Comparison of ENCODE assay signal across 8 mouse cellular contexts in genomic region chr3:88483621-88484020, GRCm38 (mm10). TPM values are rescaled to one million over a fixed set of nuclear protein-coding genes. Genes with fewer than 3 reads are reported as not detected.
DNase-seq lines count a peak whose midpoint lies in the region; ATAC-seq and TF ChIP-seq lines count a peak whose summit lies in the region.

No protein-coding gene starts in this region.

- peaks cover 60% of the 10 kb centered on the region for H3K36me3 ChIP-seq in liver, embryonic 14.5 days (replicated peaks; ENCODE audit: control insufficient read depth, insufficient read depth, low read depth)
- H3K36me3 ChIP-seq in neural tube, embryonic 11.5 days (ENCODE audit: control insufficient read depth, insufficient read depth, low read length) = no peaks in the 10 kb centered on the region
- H3K36me3 ChIP-seq in testis, adult 2 months (ENCODE audit: control insufficient read depth, insufficient read depth, low read length) = no peaks in the 10 kb centered on the region

- H3K4me3 ChIP-seq in liver, embryonic 14.5 days (ENCODE audit: insufficient read depth in 1 of 2, low read depth in 2 of 2, low read length in 2 of 2) = no peak overlapping the region
- no peak overlapping the region for H3K4me3 ChIP-seq in neural tube, embryonic 11.5 days (ENCODE audit: low read depth, low read length)
- no peak overlapping the region for H3K4me3 ChIP-seq in testis, adult 2 months (ENCODE audit: control insufficient read depth, low read depth, low read length)

- ATAC-seq in liver, embryonic 14.5 days (ENCODE audit: insufficient read depth) = peak; percentile 54
- ATAC-seq in neural tube, embryonic 11.5 days (ENCODE audit: insufficient read depth, low FRiP score, low TSS enrichment) = peak; percentile 27; the same call in 1 of the 2 replicates

- H3K27me3 ChIP-seq in liver, embryonic 14.5 days (ENCODE audit: control insufficient read depth, insufficient read depth, low read length) = no peaks in the 10 kb centered on the region
- peaks cover 43% of the 10 kb centered on the region for H3K27me3 ChIP-seq in neural tube, embryonic 11.5 days (ENCODE audit: control insufficient read depth, insufficient read depth, low read length)
- no peaks in the 10 kb centered on the region for H3K27me3 ChIP-seq in testis, adult 2 months (ENCODE audit: control insufficient read depth, insufficient read depth, low read length)

- peak; percentile 97 for TF ChIP-seq CTCF in liver, embryonic 14.5 days (IDR thresholded peaks at IDR 0.05; ENCODE audit: low read depth)
- peak; percentile 92 for TF ChIP-seq CTCF in testis, adult 2 months (IDR thresholded peaks at IDR 0.05; ENCODE audit: control insufficient read depth, insufficient read depth, insufficient replicate concordance, low read depth, low read length)

- no peak overlapping the region for H3K27ac ChIP-seq in liver, embryonic 14.5 days
- no peak overlapping the region for H3K27ac ChIP-seq in neural tube, embryonic 11.5 days (ENCODE audit: low read depth, low read length)
- no peak overlapping the region for H3K27ac ChIP-seq in testis, adult 2 months (ENCODE audit: control insufficient read depth, insufficient read depth, low read depth, low read length)

- DNase-seq in urinary bladder, postnatal 36 days (ENCODE audit: low spot score in 2 of 2) = peak; percentile 64 to 68
- no peak for DNase-seq in urinary bladder, postnatal 10 days (ENCODE audit: low spot score)
- DNase-seq in cerebellum, postnatal 25 days = peak; percentile 84 to 89
- DNase-seq in gastrocnemius, postnatal 10 days = peak; percentile 84
- peak; percentile 80 for DNase-seq in kidney, adult 9 months
- peak in 1 of 3 experiments; percentile 53 for DNase-seq in liver, embryonic 14.5 days (ENCODE audit: low read depth in 3 of 3, low spot score in 3 of 3)
- peak; percentile 79 for DNase-seq in neural tube, embryonic 11.5 days (ENCODE audit: low spot score)

- WGBS in liver, embryonic 14.5 days (ENCODE audit: insufficient replicate concordance) = 15% methylated on average over 5 of the region's 5 CpGs
- WGBS in neural tube, embryonic 11.5 days = 5% methylated on average over 5 of the region's 5 CpGs

- TF ChIP-seq EP300 in liver, embryonic 14.5 days (IDR thresholded peaks at IDR 0.05; ENCODE audit: low read depth) = no peak

- TF ChIP-seq POLR2A in testis, adult 2 months (IDR thresholded peaks at IDR 0.05; ENCODE audit: control insufficient read depth, low read depth, low read length) = no peak

- H3K9me3 ChIP-seq in liver, embryonic 14.5 days (ENCODE audit: control insufficient read depth, low read length) = no peaks in the 10 kb centered on the region
- H3K9me3 ChIP-seq in neural tube, embryonic 11.5 days (ENCODE audit: control insufficient read depth, low read length) = no peaks in the 10 kb centered on the region

- no peak overlapping the region for H3K4me2 ChIP-seq in liver, embryonic 14.5 days (ENCODE audit: low read depth)
- H3K4me2 ChIP-seq in neural tube, embryonic 11.5 days (ENCODE audit: low read depth) = no peak overlapping the region

- H3K4me1 ChIP-seq in liver, embryonic 14.5 days (replicated peaks; ENCODE audit: control insufficient read depth in 2 of 2, insufficient read depth in 2 of 2, low read length in 1 of 2) = no peaks in the 10 kb centered on the region
- H3K4me1 ChIP-seq in neural tube, embryonic 11.5 days (ENCODE audit: control insufficient read depth, insufficient read depth, low read length) = peaks cover 7% of the 10 kb centered on the region; the same call in 1 of the 2 replicates
- no peaks in the 10 kb centered on the region; the same call in 1 of the 2 replicates for H3K4me1 ChIP-seq in testis, adult 2 months (ENCODE audit: control insufficient read depth, insufficient read depth, low read length)

- no peak overlapping the region for H3K9ac ChIP-seq in liver, embryonic 14.5 days (replicated peaks)
- no peak overlapping the region for H3K9ac ChIP-seq in neural tube, embryonic 11.5 days (ENCODE audit: low read length)

RNA-seq across cellular contexts. Expression of gene Sema4a, which starts 22.6 kb away (rescaled TPM):
- 1 to 10 TPM; 2.3 to 3.7 TPM for total RNA-seq in gastrocnemius, postnatal 10 days (2021)
- 12.7 and 17.8 TPM in 2 replicates for polyA plus RNA-seq in liver, embryonic 14.5 days (2012; rRNA removed)
- 9.1 and 10.5 TPM in 2 replicates for polyA plus RNA-seq in liver, embryonic 14.5 days (2014; fragmentation: Nextera tagmentation; extraction: Ambion mirVana)
- 5.8 and 6.1 TPM in 2 replicates for polyA plus RNA-seq in neural tube, embryonic 11.5 days (2014; fragmentation: Nextera tagmentation; extraction: Ambion mirVana)
- polyA plus RNA-seq in testis, adult 2 months (2012; rRNA removed) = 58.9 and 66.2 TPM in 2 replicates

RNA-seq across cellular contexts. Expression of gene Lmna, which starts 26.1 kb away (rescaled TPM):
- 100 to 1,000 TPM; 189 to 213 TPM for total RNA-seq in gastrocnemius, postnatal 10 days (2021)
- 45.2 and 58.7 TPM in 2 replicates for polyA plus RNA-seq in liver, embryonic 14.5 days (2012; rRNA removed)
- 115 and 132 TPM in 2 replicates for polyA plus RNA-seq in liver, embryonic 14.5 days (2014; fragmentation: Nextera tagmentation; extraction: Ambion mirVana)
- polyA plus RNA-seq in neural tube, embryonic 11.5 days (2014; fragmentation: Nextera tagmentation; extraction: Ambion mirVana) = 16.1 and 17.4 TPM in 2 replicates
- 14.4 and 16.7 TPM in 2 replicates for polyA plus RNA-seq in testis, adult 2 months (2012; rRNA removed)

RNA-seq across cellular contexts. Expression of gene Mex3a, which starts 48.6 kb away (rescaled TPM):
- total RNA-seq in gastrocnemius, postnatal 10 days (2021) = 1 to 10 TPM; 3.0 to 6.3 TPM
- 1.1 and 1.3 TPM in 2 replicates for polyA plus RNA-seq in liver, embryonic 14.5 days (2012; rRNA removed)
- polyA plus RNA-seq in liver, embryonic 14.5 days (2014; fragmentation: Nextera tagmentation; extraction: Ambion mirVana) = 0.74 and 0.82 TPM in 2 replicates
- polyA plus RNA-seq in neural tube, embryonic 11.5 days (2014; fragmentation: Nextera tagmentation; extraction: Ambion mirVana) = 42.0 and 43.6 TPM in 2 replicates
- polyA plus RNA-seq in testis, adult 2 months (2012; rRNA removed) = 1.4 and 1.5 TPM in 2 replicates

RNA-seq across cellular contexts. Expression of gene Slc25a44, which starts 58.7 kb away (rescaled TPM):
- 10 to 100 TPM; 11.9 to 12.3 TPM for total RNA-seq in gastrocnemius, postnatal 10 days (2021)
- polyA plus RNA-seq in liver, embryonic 14.5 days (2012; rRNA removed) = 8.8 and 9.2 TPM in 2 replicates
- 9.9 and 11.7 TPM in 2 replicates for polyA plus RNA-seq in liver, embryonic 14.5 days (2014; fragmentation: Nextera tagmentation; extraction: Ambion mirVana)
- 24.8 and 27.0 TPM in 2 replicates for polyA plus RNA-seq in neural tube, embryonic 11.5 days (2014; fragmentation: Nextera tagmentation; extraction: Ambion mirVana)
- polyA plus RNA-seq in testis, adult 2 months (2012; rRNA removed) = 12.2 and 12.7 TPM in 2 replicates

Comparison
In these comparisons a context has a peak if more than half of its experiments do, and no peak if none do; other contexts are left out.
1. RNA of gene Mex3a, which starts 48.6 kb away (polyA plus RNA-seq): 42.0 to 43.6 TPM in neural tube, embryonic 11.5 days; 1.4 to 1.5 TPM in testis, adult 2 months and 0.74 to 1.3 TPM in liver, embryonic 14.5 days; every median in the first group is over 10 times any median in the second.